23 mouse cellular contexts compared by ENCODE assay signal in genomic region chr16:14046224-14046756, GRCm38 (mm10). TPM values are rescaled to one million over a fixed set of nuclear protein-coding genes. Genes with fewer than 3 reads are reported as not detected.
"Had no signal": no experiment of that assay in that cellular context is flagged by ENCODE, and none has a peak within 500 bp of the region (broad histone marks: within the 10 kb centered on the region; RNA-seq: fewer than 3 reads in every experiment).

No protein-coding gene starts in this region.

- H3K9ac ChIP-seq: limb, embryonic 12.5 days; limb, embryonic 15.5 days; liver, embryonic 14.5 days; liver, postnatal 0 days; lung, embryonic 14.5 days; midbrain, embryonic 13.5 days had no signal

- ATAC-seq: liver, postnatal 0 days; lung, postnatal 0 days; midbrain, embryonic 13.5 days; midbrain, embryonic 16.5 days had no signal

- H3K9me3 ChIP-seq: limb, embryonic 12.5 days; limb, embryonic 15.5 days; midbrain, embryonic 13.5 days had no signal

- DNase-seq: kidney, adult 18-20 months; kidney, adult 9 months; kidney, postnatal 25 days; layer of hippocampus, adult 9-11 months; liver, postnatal 0 days; lung, embryonic 14.5 days; thymus, postnatal 25 days had no signal

- H3K4me1 ChIP-seq: limb, embryonic 12.5 days; limb, embryonic 15.5 days; midbrain, embryonic 13.5 days had no signal

- H3K27ac ChIP-seq: kidney, postnatal 0 days; layer of hippocampus, adult 2 months; limb, embryonic 12.5 days; limb, embryonic 15.5 days; liver, embryonic 14.5 days; macrophage; midbrain, embryonic 13.5 days had no signal

- H3K27me3 ChIP-seq: limb, embryonic 12.5 days; limb, embryonic 15.5 days; midbrain, embryonic 13.5 days had no signal

- H3K4me2 ChIP-seq: limb, embryonic 12.5 days; limb, embryonic 15.5 days; liver, embryonic 11.5 days; lung, embryonic 14.5 days; midbrain, embryonic 13.5 days had no signal

- H3K4me3 ChIP-seq: layer of hippocampus, adult 2 months; limb, embryonic 12.5 days; limb, embryonic 15.5 days; midbrain, embryonic 13.5 days had no signal

- H3K36me3 ChIP-seq: limb, embryonic 12.5 days; limb, embryonic 15.5 days had no signal

RNA-seq across cellular contexts. Expression of gene Ifitm7, which starts 59.6 kb away (rescaled TPM):
- polyA plus RNA-seq: large intestine, adult 2 months; limb, embryonic 15.5 days; liver, embryonic 11.5 days; lung, embryonic 14.5 days; lung, postnatal 0 days; macrophage; neural tube, embryonic 11.5 days; small intestine, adult 2 months; thymus, postnatal 0 days had no signal

RNA-seq across cellular contexts. Expression of gene 2900011O08Rik, which starts 59.9 kb away (rescaled TPM):
- total RNA-seq: megakaryocyte, adult 5-6 weeks had no signal
- polyA plus RNA-seq: liver, postnatal 0 days; lung, postnatal 0 days; macrophage; spleen, adult 2 months had no signal
